Mouse (Mus musculus): ENCODE data around the gene Selenoo.

Selenoo gene

GRCm38 (mm10) chr15:89088607-89089247 lies at the start of gene Selenoo:
TSS of gene Selenoo (plus strand) at chr15:89089084.
- DNase-seq (ENCODE audit: low spot score): peak; percentile 91

- DNase-seq (ENCODE audit: low spot score): no peak
Measured at GRCm38 (mm10) chr15:89044381-89044780, 44.5 kb upstream of the Selenoo start.

- DNase-seq (ENCODE audit: low spot score): no peak
Measured at GRCm38 (mm10) chr15:89046356-89046755, 42.5 kb upstream of the Selenoo start.

GRCm38 (mm10) chr15:89054666-89055065 lies 34.2 kb upstream of the Selenoo start:
- DNase-seq (ENCODE audit: low spot score): no peak

GRCm38 (mm10) chr15:89058736-89059135 lies 30.1 kb upstream of the Selenoo start:
- no peak for DNase-seq (ENCODE audit: low spot score)

GRCm38 (mm10) chr15:89059161-89059931 lies 29.5 kb upstream of the Selenoo start, which contains the start of gene Panx2:
TSS of gene Panx2 (plus strand) at chr15:89059734.
- DNase-seq (ENCODE audit: low spot score): no peak

- DNase-seq (ENCODE audit: low spot score): no peak
Measured at GRCm38 (mm10) chr15:89060032-89060681, 28.7 kb upstream of the Selenoo start.

- DNase-seq (ENCODE audit: low spot score): no peak
Measured at GRCm38 (mm10) chr15:89060811-89061460, 27.9 kb upstream of the Selenoo start.

- peak; percentile 40 for DNase-seq (ENCODE audit: low spot score)
Measured at GRCm38 (mm10) chr15:89061761-89062517, 26.9 kb upstream of the Selenoo start.

- peak; percentile 35 for DNase-seq (ENCODE audit: low spot score)
Measured at GRCm38 (mm10) chr15:89062518-89062910, 26.4 kb upstream of the Selenoo start.

GRCm38 (mm10) chr15:89063001-89063400 lies 25.9 kb upstream of the Selenoo start:
- peak; percentile 29 for DNase-seq (ENCODE audit: low spot score)

GRCm38 (mm10) chr15:89063536-89063935 lies 25.3 kb upstream of the Selenoo start:
- DNase-seq (ENCODE audit: low spot score): peak; percentile 28

GRCm38 (mm10) chr15:89064891-89065290 lies 24.0 kb upstream of the Selenoo start:
- peak; percentile 37 for DNase-seq (ENCODE audit: low spot score)

GRCm38 (mm10) chr15:89067609-89068008 lies 21.3 kb upstream of the Selenoo start:
- no peak for DNase-seq (ENCODE audit: low spot score)

- no peak for DNase-seq (ENCODE audit: low spot score)
Measured at GRCm38 (mm10) chr15:89068226-89068625, 20.7 kb upstream of the Selenoo start.

- no peak for DNase-seq (ENCODE audit: low spot score)
Measured at GRCm38 (mm10) chr15:89069336-89069840, 19.5 kb upstream of the Selenoo start.

GRCm38 (mm10) chr15:89070606-89071005 lies 18.3 kb upstream of the Selenoo start:
- DNase-seq (ENCODE audit: low spot score): no peak

GRCm38 (mm10) chr15:89073993-89074603 lies 14.8 kb upstream of the Selenoo start:
- no peak for DNase-seq (ENCODE audit: low spot score)

- DNase-seq (ENCODE audit: low spot score): no peak
Measured at GRCm38 (mm10) chr15:89074613-89075477, 14.0 kb upstream of the Selenoo start, which contains the start of gene Trabd. TSS of gene Trabd (plus strand) at chr15:89075124.

All from testis, postnatal 10 days (tissue).